Mouse (Mus musculus) midbrain, postnatal 0 days (tissue): Measurements from ENCODE around the gene Tlk1. TPM values are rescaled to one million over a fixed set of nuclear protein-coding genes. Genes with fewer than 3 reads are reported as not detected.
A peak's percentile ranks its signal among the peaks of the same experiment; 100 is the strongest.

ENCODE experiments used
- ATAC-seq: fragments of 200-750 bp; cut with Nextera tagmentation; 2 replicates; pipeline ENCODE4 v1.8.0; 2017; ENCODE audit warnings: moderate number of reproducible peaks, mild to moderate bottlenecking, moderate TSS enrichment, moderate library complexity; ENCODE audit not compliant: low FRiP score
- DNase-seq: peaks from one replicate; pipeline ENCODE4 v3.0.0-alpha.2; 2015; ENCODE audit warnings: low spot score
- H3K27ac ChIP-seq: fragments of 300-500 bp; sonication (generic); 2 replicates; pipeline ENCODE4 v1.5.1; 2014; ENCODE audit warnings: low read depth, mild to moderate bottlenecking, low read length, mixed read lengths
- H3K27me3 ChIP-seq: fragments of 300-500 bp; sonication (generic); 2 replicates; pipeline ENCODE4 v1.6.1; 2014; ENCODE audit warnings: low read length, control low read depth, mixed read lengths; ENCODE audit not compliant: insufficient read depth
- H3K36me3 ChIP-seq: fragments of 300-500 bp; sonication (generic); 2 replicates; pipeline ENCODE4 v1.6.1; 2014; ENCODE audit warnings: low read length, control low read depth, mixed read lengths; ENCODE audit not compliant: insufficient read depth
- H3K4me1 ChIP-seq: fragments of 300-500 bp; sonication (generic); 2 replicates; pipeline ENCODE4 v1.6.1; 2014; ENCODE audit warnings: mild to moderate bottlenecking, control low read depth, antibody characterized with exemption, low read length, mixed read lengths; ENCODE audit not compliant: insufficient read depth
- H3K4me2 ChIP-seq: fragments of 300-500 bp; sonication (generic); 2 replicates; pipeline ENCODE4 v1.6.1; 2014; ENCODE audit warnings: low read depth, mild to moderate bottlenecking, low read length, mixed read lengths; ENCODE audit not compliant: poor library complexity, severe bottlenecking
- H3K4me3 ChIP-seq: fragments of 300-500 bp; sonication (generic); 2 replicates; pipeline ENCODE4 v1.5.1; 2014; ENCODE audit warnings: low read depth, mild to moderate bottlenecking, low read length, moderate library complexity
- H3K9ac ChIP-seq: fragments of 300-500 bp; sonication (generic); replicated peaks from 2 replicates; pipeline ENCODE4 v1.6.1; 2014; ENCODE audit warnings: mild to moderate bottlenecking, low read length, moderate library complexity, mixed read lengths; ENCODE audit not compliant: poor library complexity, severe bottlenecking
- H3K9me3 ChIP-seq: fragments of 300-500 bp; sonication (generic); 2 replicates; pipeline ENCODE4 v1.6.1; 2016; ENCODE audit warnings: low read length, control low read depth
- CTCF ChIP-seq: IDR thresholded peaks from 2 replicates; pipeline ENCODE4 v1.5.1; 2016; ENCODE audit warnings: antibody characterized with exemption, mild to moderate bottlenecking
- WGBS: fragments of 180-500 bp; shearing (Covaris S2); extraction: QIAGEN DNeasy Blood & Tissue Kit; methylation state at CpG from one replicate; pipeline ENCODE4 v1.1.7; 2014; 5-methylcytosine and 5-hydroxymethylcytosine counted together
- polyA plus RNA-seq: library from polyadenylated mRNA; unstranded; fragments of >200 nt; fragmentation: Nextera tagmentation; extraction: Ambion mirVana; gene quantifications from 2 replicates; pipeline ENCODE4 v1.2.1, GENCODE M21; 2015
- total RNA-seq: library from RNA; depleted of rRNA; stranded (reverse); fragments of >200 nt; gene quantifications from 2 replicates; pipeline ENCODE4 v1.2.3, GENCODE M21; 2014

The Tlk1 gene
- total and polyA plus RNA-seq, 2 experiments from 2014 or later, result 22.1 to 25.0 TPM

GRCm38 (mm10) chr2:70852796-70853221 lies 27.3 kb upstream of the Tlk1 start:
- Histone ChIP-seq H3K4me2 (peak overlapping the region; percentile 32), H3K4me3 (no peak overlapping the region), H3K27ac (no peak overlapping the region; the same call in 1 of the 2 replicates), H3K9ac (peak overlapping the region; percentile 39; the same call in 1 of the 2 replicates), H3K4me1 (no peaks in the 10 kb centered on the region), H3K36me3 (no peaks in the 10 kb centered on the region), H3K27me3 (no peaks in the 10 kb centered on the region), H3K9me3 (no peaks in the 10 kb centered on the region)
- WGBS, result 36% methylated on average over 11 of the region's 11 CpGs
- ATAC-seq, result no peak
- no peak for DNase-seq
- TF ChIP-seq CTCF, result no peak

GRCm38 (mm10) chr2:70852186-70852795 lies 26.8 kb upstream of the Tlk1 start:
- H3K36me3 ChIP-seq, result no peaks in the 10 kb centered on the region
- 63% methylated on average over 8 of the region's 8 CpGs for WGBS
- no peak for DNase-seq
- H3K4me3 ChIP-seq, result no peak overlapping the region
- H3K27me3 ChIP-seq, result no peaks in the 10 kb centered on the region
- no peak for ATAC-seq
- no peak overlapping the region for H3K27ac ChIP-seq
- H3K4me2 ChIP-seq, result peak overlapping the region; percentile 32
- TF ChIP-seq CTCF, result no peak
- no peaks in the 10 kb centered on the region for H3K9me3 ChIP-seq
- no peaks in the 10 kb centered on the region for H3K4me1 ChIP-seq
- H3K9ac ChIP-seq, result peak overlapping the region; percentile 39; the same call in 1 of the 2 replicates

DNA sequence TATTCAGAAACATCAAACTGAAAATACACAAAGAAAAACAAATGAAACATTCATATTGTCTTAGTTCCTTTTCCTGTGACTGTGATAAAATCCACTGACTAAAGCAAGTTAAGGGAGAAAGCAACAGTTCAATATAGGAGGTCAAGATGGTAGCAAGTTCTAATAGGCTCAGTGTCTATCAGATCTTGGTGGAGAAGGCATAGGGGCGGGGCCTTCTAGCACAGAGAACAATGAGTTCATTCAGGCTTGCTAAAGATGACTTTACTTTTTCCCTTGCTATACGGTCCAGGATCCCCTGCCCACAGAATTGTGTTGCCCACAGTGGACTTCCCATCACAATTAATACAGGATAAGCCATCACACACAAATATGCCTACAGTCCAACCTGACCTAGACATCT lies 20.3 kb upstream of the Tlk1 start:
- H3K27ac ChIP-seq, result no peak overlapping the region
- no peak overlapping the region for H3K9ac ChIP-seq
- DNase-seq, result no peak
- WGBS, result 53% methylated on average over 2 of the region's 2 CpGs
- no peaks in the 10 kb centered on the region for H3K36me3 ChIP-seq
- H3K4me1 ChIP-seq, result no peaks in the 10 kb centered on the region
- ATAC-seq, result no peak
- H3K27me3 ChIP-seq, result no peaks in the 10 kb centered on the region
- no peaks in the 10 kb centered on the region for H3K9me3 ChIP-seq
- H3K4me3 ChIP-seq, result no peak overlapping the region
- no peak overlapping the region for H3K4me2 ChIP-seq
- no peak for TF ChIP-seq CTCF

- Histone ChIP-seq H3K4me3 (no peak overlapping the region), H3K4me2 (no peak overlapping the region), H3K36me3 (no peaks in the 10 kb centered on the region), H3K9me3 (no peaks in the 10 kb centered on the region), H3K27me3 (no peaks in the 10 kb centered on the region), H3K4me1 (no peaks in the 10 kb centered on the region), H3K9ac (no peak overlapping the region), H3K27ac (no peak overlapping the region)
- ATAC-seq, result no peak
- no peak for TF ChIP-seq CTCF
- no peak for DNase-seq
- WGBS, result 78% methylated on average over 9 of the region's 9 CpGs
Measured at GRCm38 (mm10) chr2:70844694-70845395, 19.3 kb upstream of the Tlk1 start.

DNA sequence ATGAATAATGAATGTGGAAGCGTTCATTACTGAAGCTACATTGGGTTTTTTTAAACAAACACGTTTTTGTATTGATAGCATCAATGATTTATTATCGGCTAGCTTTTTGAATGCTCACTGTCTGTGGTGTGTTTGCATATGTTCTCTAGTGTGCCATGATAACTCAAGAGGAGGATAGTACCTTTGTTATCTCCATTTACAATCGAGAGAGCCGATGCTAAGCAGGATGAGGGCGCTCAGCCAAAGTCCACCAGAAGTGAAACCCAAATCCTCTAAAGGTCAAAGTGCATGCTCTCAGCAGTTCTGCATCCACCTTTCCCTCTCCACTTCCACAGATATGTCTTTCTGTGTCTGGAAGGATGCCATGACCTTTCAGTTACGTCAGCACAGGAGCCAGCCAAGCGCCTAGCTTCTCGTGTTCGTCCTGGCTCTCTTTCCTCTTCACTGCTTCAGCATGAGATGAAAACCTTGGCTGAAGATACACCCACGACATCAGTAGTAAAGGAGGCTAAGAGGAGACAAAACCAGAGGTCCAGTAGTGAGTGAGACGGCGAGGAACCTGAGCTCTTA lies 16.6 kb upstream of the Tlk1 start:
- no peak overlapping the region for H3K4me3 ChIP-seq
- H3K27ac ChIP-seq, result no peak overlapping the region
- TF ChIP-seq CTCF, result no peak
- H3K4me2 ChIP-seq, result no peak overlapping the region
- no peaks in the 10 kb centered on the region for H3K27me3 ChIP-seq
- DNase-seq, result no peak
- no peaks in the 10 kb centered on the region for H3K4me1 ChIP-seq
- H3K9ac ChIP-seq, result no peak overlapping the region
- WGBS, result 81% methylated on average over 13 of the region's 13 CpGs
- no peaks in the 10 kb centered on the region for H3K9me3 ChIP-seq
- H3K36me3 ChIP-seq, result no peaks in the 10 kb centered on the region
- no peak for ATAC-seq
